Mouse (Mus musculus) heart, adult 11 months (tissue): ENCODE results near the gene Msx3.

ENCODE experiments used
- DNase-seq: peaks from one replicate; pipeline ENCODE4 v3.0.0; 2022

The Msx3 gene

GRCm38 (mm10) chr7:140048361-140049114 is at the start of gene Msx3:
Gene Msx3 (minus strand): TSS chr7:140049089.
- no peak for DNase-seq

- DNase-seq = no peak
Measured at GRCm38 (mm10) chr7:140098466-140098865, 49.6 kb upstream of the Msx3 start.

- DNase-seq = no peak
Measured at GRCm38 (mm10) chr7:140096055-140096454, 47.2 kb upstream of the Msx3 start.

GRCm38 (mm10) chr7:140095556-140095955 is 46.7 kb upstream of the Msx3 start:
- no peak for DNase-seq

GRCm38 (mm10) chr7:140094954-140095353 is 46.1 kb upstream of the Msx3 start:
- no peak for DNase-seq

GRCm38 (mm10) chr7:140092924-140093528 is 44.1 kb upstream of the Msx3 start, which contains the start of gene Prap1:
Gene Prap1 (plus strand): TSS chr7:140093395.
- no peak for DNase-seq

GRCm38 (mm10) chr7:140090601-140091000 is 41.7 kb upstream of the Msx3 start:
- DNase-seq = no peak

- DNase-seq = no peak
Measured at GRCm38 (mm10) chr7:140082242-140082678, 33.4 kb upstream of the Msx3 start, which contains the start of gene Caly. Gene Caly (minus strand): TSS chr7:140082548.

- no peak for DNase-seq
Measured at GRCm38 (mm10) chr7:140081408-140082241, 32.7 kb upstream of the Msx3 start.

GRCm38 (mm10) chr7:140080503-140081156 is 31.7 kb upstream of the Msx3 start:
- DNase-seq = peak; percentile 95

- DNase-seq = no peak
Measured at GRCm38 (mm10) chr7:140078711-140079110, 29.8 kb upstream of the Msx3 start.

GRCm38 (mm10) chr7:140077698-140078097 is 28.8 kb upstream of the Msx3 start:
- no peak for DNase-seq

GRCm38 (mm10) chr7:140070042-140070711 is 21.3 kb upstream of the Msx3 start:
- DNase-seq = peak; percentile 95

- no peak for DNase-seq
Measured at GRCm38 (mm10) chr7:140067397-140067796, 18.5 kb upstream of the Msx3 start.

GRCm38 (mm10) chr7:140063092-140063491 is 14.2 kb upstream of the Msx3 start:
- DNase-seq = no peak

GRCm38 (mm10) chr7:140062307-140062706 is 13.4 kb upstream of the Msx3 start:
- DNase-seq = no peak

- no peak for DNase-seq
Measured at GRCm38 (mm10) chr7:140061832-140062130, 12.9 kb upstream of the Msx3 start.

- no peak for DNase-seq
Measured at GRCm38 (mm10) chr7:140060936-140061831, 12.3 kb upstream of the Msx3 start.

GRCm38 (mm10) chr7:140059601-140060000 is 10.7 kb upstream of the Msx3 start:
- no peak for DNase-seq

- no peak for DNase-seq
Measured at GRCm38 (mm10) chr7:140058528-140058927, 9.6 kb upstream of the Msx3 start.
